Mouse (Mus musculus) leukemia stem cell, adult 10-12 weeks (primary cell): Measurements from ENCODE around the gene Olfr517. TPM values are rescaled to one million over a fixed set of nuclear protein-coding genes. Genes with fewer than 3 reads are reported as not detected.

Experiments
- polyA plus RNA-seq: library from polyadenylated mRNA; stranded (reverse); fragments of >175 nt; gene quantifications from 2 replicates; pipeline ENCODE4 v1.2.3, GENCODE M21; 2012; ENCODE audit warnings: low replicate concordance

The Olfr517 gene
- not detected in 2 replicates for polyA plus RNA-seq

DNA sequence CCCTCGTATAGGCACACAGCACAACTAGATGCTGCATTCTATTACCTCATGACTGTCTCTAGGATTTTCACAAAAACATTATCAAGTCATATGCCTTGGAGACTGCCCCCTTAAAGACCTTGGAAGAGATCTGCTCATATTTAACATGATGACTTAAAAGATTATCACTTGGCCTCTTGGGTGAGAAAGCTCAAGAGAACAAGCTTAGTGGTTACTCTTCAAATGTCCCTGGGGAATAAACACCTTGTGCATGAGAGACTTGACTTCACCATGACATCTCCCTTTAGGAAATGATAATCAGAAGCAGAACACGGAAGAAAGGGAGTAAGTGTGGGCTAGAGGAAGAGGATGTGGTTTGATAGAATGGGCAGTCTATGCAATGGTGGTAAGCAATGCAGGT is at the start of gene Olfr517:
Gene Olfr517, minus strand, starts transcription at position 101 of the 400 bp plus-strand sequence.

DNA sequence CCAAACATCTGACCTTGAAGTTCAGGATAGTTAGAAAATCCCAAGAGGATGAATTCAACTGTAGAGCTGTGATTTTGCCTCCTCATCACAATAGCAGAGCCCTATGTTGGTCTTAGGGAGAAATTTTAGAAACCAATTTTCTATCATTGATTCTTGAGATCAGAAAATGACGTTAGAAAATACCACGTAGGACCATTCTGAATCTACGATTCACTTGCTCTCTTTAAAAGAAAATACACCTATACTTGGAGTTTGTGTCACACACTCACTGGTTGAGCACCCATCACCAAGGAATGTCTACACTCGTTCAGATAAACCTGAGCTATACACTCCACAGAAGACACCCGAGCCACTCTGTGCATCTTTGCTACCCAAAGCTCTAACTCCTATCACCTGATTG is 22.1 kb upstream of the Olfr517 start, which contains the start of gene Olfr519:
Gene Olfr519, minus strand, starts transcription at position 101 of the 400 bp plus-strand sequence.

DNA sequence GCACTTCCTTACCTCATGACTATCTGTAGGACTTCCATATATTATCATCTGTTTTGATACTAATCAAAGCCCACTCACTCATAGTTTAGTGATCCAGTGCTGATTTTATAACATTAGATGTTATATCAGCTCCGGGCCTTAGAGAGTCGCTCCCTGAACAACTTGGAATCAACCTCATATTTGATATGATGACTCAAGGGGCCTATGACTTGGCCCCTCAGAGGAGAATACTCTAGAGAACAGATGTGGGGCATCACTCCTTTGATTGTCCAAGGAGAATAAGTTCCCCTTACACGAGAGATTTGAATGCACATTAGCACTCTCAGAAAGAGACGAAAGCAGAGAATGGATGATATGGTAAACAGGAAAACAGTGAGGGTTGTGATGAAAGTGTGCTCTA is 12.7 kb upstream of the Olfr517 start, which contains the start of gene Olfr518:
Gene Olfr518, minus strand, starts transcription at position 101 of the 400 bp plus-strand sequence.

DNA sequence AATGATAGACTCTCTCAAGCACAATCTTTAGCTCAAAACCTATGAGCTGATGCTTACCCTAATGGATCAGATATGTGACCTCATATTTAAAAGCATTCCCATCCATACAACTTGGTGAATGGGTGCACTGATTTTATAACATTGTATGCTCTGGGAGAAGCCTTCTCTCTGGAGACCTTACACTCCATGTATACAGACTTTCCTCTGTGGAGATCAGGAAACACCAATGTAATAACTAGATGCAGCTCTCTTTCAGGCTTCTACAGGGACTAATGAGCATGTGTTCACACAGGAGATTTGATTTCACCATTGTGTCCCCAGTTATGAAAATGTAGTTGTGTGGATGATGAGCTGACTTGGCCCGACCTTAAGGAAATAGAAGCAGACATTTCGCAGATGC is 21.8 kb downstream of the Olfr517 start, which contains the start of gene Olfr516:
Gene Olfr516, minus strand, starts transcription at position 101 of the 400 bp plus-strand sequence.

DNA sequence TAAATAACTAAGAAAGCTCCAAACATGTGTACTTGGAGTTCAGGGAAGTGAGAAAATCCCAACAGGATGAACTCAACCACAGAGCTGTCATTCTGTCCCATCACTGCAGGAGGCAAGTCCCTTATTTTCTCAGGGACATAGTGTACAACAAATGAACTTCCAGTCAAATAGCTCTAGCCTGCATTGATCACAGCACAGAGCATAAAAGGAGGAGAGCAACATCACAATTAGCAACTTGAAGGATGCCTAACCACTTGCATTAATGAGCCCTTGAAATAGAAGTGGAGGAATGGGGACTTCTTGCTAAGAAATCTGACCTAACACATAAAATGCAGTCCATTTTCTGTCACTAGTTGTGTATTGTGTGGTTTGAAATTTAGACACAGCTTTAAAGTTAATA is 46.3 kb downstream of the Olfr517 start, which contains the start of gene Olfr514:
Gene Olfr514, minus strand, starts transcription at position 101 of the 400 bp plus-strand sequence.

Other genes starting within 250 kb of the Olfr517 start
- not detected in 2 replicates for gene Olfr508, start 242.4 kb downstream of the Olfr517 start, polyA plus RNA-seq
- gene Olfr509, start 220.5 kb downstream of the Olfr517 start, polyA plus RNA-seq, result not detected in 2 replicates
- not detected in 2 replicates for gene Olfr510, start 206.0 kb downstream of the Olfr517 start, polyA plus RNA-seq
- gene Olfr512, start 159.1 kb downstream of the Olfr517 start, polyA plus RNA-seq, result not detected in 2 replicates
- not detected in 2 replicates for gene Olfr513, start 121.4 kb downstream of the Olfr517 start, polyA plus RNA-seq
- gene Olfr514, start 46.4 kb downstream of the Olfr517 start, polyA plus RNA-seq, result not detected in 2 replicates
- not detected in 2 replicates for gene Olfr516, start 21.9 kb downstream of the Olfr517 start, polyA plus RNA-seq
- gene Olfr518, start 12.6 kb upstream of the Olfr517 start, polyA plus RNA-seq, result not detected in 2 replicates
- gene Olfr519, start 22.0 kb upstream of the Olfr517 start, polyA plus RNA-seq, result not detected in 2 replicates
- gene Nlrp10, start 57.8 kb upstream of the Olfr517 start, polyA plus RNA-seq, result 0.10 TPM in 1 of 2 replicates, not detected in the other
- 671 and 946 TPM in 2 replicates for gene Eif3f, start 62.0 kb upstream of the Olfr517 start, polyA plus RNA-seq
- not detected in 2 replicates for gene Tub, start 78.0 kb upstream of the Olfr517 start, polyA plus RNA-seq
- gene Ric3, start 211.0 kb upstream of the Olfr517 start, polyA plus RNA-seq, result 0.09 and 0.36 TPM in 2 replicates